Mouse (Mus musculus): ENCODE measurements around the gene Cacnb2. TPM values are rescaled to one million over a fixed set of nuclear protein-coding genes. Genes with fewer than 3 reads are reported as not detected.

Gene Cacnb2
- total RNA-seq, 1 experiment: 0.54 TPM

GRCm38 (mm10) chr2:14684231-14684630 is 81.3 kb downstream of the Cacnb2 start:
- H3K9me3 ChIP-seq (ENCODE audit: control insufficient read depth, insufficient read depth, low read depth, low read length): no peaks in the 10 kb centered on the region
- H3K36me3 ChIP-seq (ENCODE audit: control insufficient read depth, insufficient read depth, low read length, poor library complexity, severe bottlenecking): no peaks in the 10 kb centered on the region
- no peak for DNase-seq (ENCODE audit: low read depth, low spot score)
- in situ Hi-C loops (cut with MboI; ENCODE audit: low sequenced_read_pairs in 2 of 2, unreplicated experiment in 2 of 2): no loop called here
- TF ChIP-seq ZNF384 (IDR thresholded peaks at IDR 0.05; ENCODE audit: low read depth, low read length): no peak
- TF ChIP-seq MAFK (IDR thresholded peaks at IDR 0.05; ENCODE audit: insufficient read depth, low read depth, low read length): no peak
- no peak for TF ChIP-seq CHD2 (IDR thresholded peaks at IDR 0.05; ENCODE audit: low read depth, low read length)
- no peak for TF ChIP-seq ZC3H11A (IDR thresholded peaks at IDR 0.05; ENCODE audit: borderline replicate concordance, low read depth, low read length)
- TF ChIP-seq HCFC1 (IDR thresholded peaks at IDR 0.05; ENCODE audit: borderline replicate concordance, insufficient read depth, low read length): no peak
- no peak overlapping the region for H3K9ac ChIP-seq (ENCODE audit: insufficient read depth, low read depth, low read length, poor library complexity, severe bottlenecking)
- no peaks in the 10 kb centered on the region for H3K4me1 ChIP-seq (ENCODE audit: control insufficient read depth in 2 of 2, insufficient read depth in 2 of 2, low read length in 2 of 2, poor library complexity in 1 of 2)
- no peak overlapping the region for H3K27ac ChIP-seq (ENCODE audit: insufficient read depth, low read depth, low read length, poor library complexity, severe bottlenecking)
- no peak overlapping the region for H3K4me3 ChIP-seq (ENCODE audit: insufficient read depth in 1 of 2, low read depth in 1 of 2, low read length in 2 of 2, poor library complexity in 1 of 2, severe bottlenecking in 1 of 2)

- Histone ChIP-seq H3K4me1 (ENCODE audit: control insufficient read depth in 2 of 2, insufficient read depth in 2 of 2, low read length in 2 of 2, poor library complexity in 1 of 2) (no peaks in the 10 kb centered on the region), H3K9me3 (ENCODE audit: control insufficient read depth, insufficient read depth, low read depth, low read length) (no peaks in the 10 kb centered on the region), H3K36me3 (ENCODE audit: control insufficient read depth, insufficient read depth, low read length, poor library complexity, severe bottlenecking) (no peaks in the 10 kb centered on the region), H3K27ac (ENCODE audit: insufficient read depth, low read depth, low read length, poor library complexity, severe bottlenecking) (no peak overlapping the region), H3K9ac (ENCODE audit: insufficient read depth, low read depth, low read length, poor library complexity, severe bottlenecking) (no peak overlapping the region), H3K4me3 (ENCODE audit: insufficient read depth in 1 of 2, low read depth in 1 of 2, low read length in 2 of 2, poor library complexity in 1 of 2, severe bottlenecking in 1 of 2) (no peak overlapping the region)
- peak; percentile 37 for DNase-seq (ENCODE audit: low read depth, low spot score)
- in situ Hi-C loops (cut with MboI; ENCODE audit: low sequenced_read_pairs in 2 of 2, unreplicated experiment in 2 of 2): loop anchor here in 1 of 2 experiments (25.0 kb wide), 1 partner anchor 1416 kb away; no protein-coding TSS in a partner anchor
- TF ChIP-seq ZNF384 (IDR thresholded peaks at IDR 0.05; ENCODE audit: low read depth, low read length) (peak; percentile 98), HCFC1 (IDR thresholded peaks at IDR 0.05; ENCODE audit: borderline replicate concordance, insufficient read depth, low read length) (no peak), CHD2 (IDR thresholded peaks at IDR 0.05; ENCODE audit: low read depth, low read length) (no peak), MAFK (IDR thresholded peaks at IDR 0.05; ENCODE audit: insufficient read depth, low read depth, low read length) (no peak), ZC3H11A (IDR thresholded peaks at IDR 0.05; ENCODE audit: borderline replicate concordance, low read depth, low read length) (0 out of 2 replicates have a peak, but pooled peaks have one; percentile 7)
Observed at GRCm38 (mm10) chr2:14702973-14703645, 100.2 kb downstream of the Cacnb2 start.

- H3K9me3 ChIP-seq (ENCODE audit: control insufficient read depth, insufficient read depth, low read depth, low read length): no peaks in the 10 kb centered on the region
- H3K9ac ChIP-seq (ENCODE audit: insufficient read depth, low read depth, low read length, poor library complexity, severe bottlenecking): no peak overlapping the region
- TF ChIP-seq ZNF384 (IDR thresholded peaks at IDR 0.05; ENCODE audit: low read depth, low read length) (no peak), HCFC1 (IDR thresholded peaks at IDR 0.05; ENCODE audit: borderline replicate concordance, insufficient read depth, low read length) (no peak), ZC3H11A (IDR thresholded peaks at IDR 0.05; ENCODE audit: borderline replicate concordance, low read depth, low read length) (no peak), CHD2 (IDR thresholded peaks at IDR 0.05; ENCODE audit: low read depth, low read length) (no peak), MAFK (IDR thresholded peaks at IDR 0.05; ENCODE audit: insufficient read depth, low read depth, low read length) (no peak)
- no peaks in the 10 kb centered on the region for H3K4me1 ChIP-seq (ENCODE audit: control insufficient read depth in 2 of 2, insufficient read depth in 2 of 2, low read length in 2 of 2, poor library complexity in 1 of 2)
- DNase-seq (ENCODE audit: low read depth, low spot score): no peak
- no peak overlapping the region for H3K27ac ChIP-seq (ENCODE audit: insufficient read depth, low read depth, low read length, poor library complexity, severe bottlenecking)
- H3K4me3 ChIP-seq (ENCODE audit: insufficient read depth in 1 of 2, low read depth in 1 of 2, low read length in 2 of 2, poor library complexity in 1 of 2, severe bottlenecking in 1 of 2): no peak overlapping the region
- in situ Hi-C loops (cut with MboI; ENCODE audit: low sequenced_read_pairs in 2 of 2, unreplicated experiment in 2 of 2): loop anchor here in 1 of 2 experiments (25.0 kb wide), 1 partner anchor 1416 kb away; no protein-coding TSS in a partner anchor
- no peaks in the 10 kb centered on the region for H3K36me3 ChIP-seq (ENCODE audit: control insufficient read depth, insufficient read depth, low read length, poor library complexity, severe bottlenecking)
Observed at GRCm38 (mm10) chr2:14703676-14704075, 100.8 kb downstream of the Cacnb2 start.

GRCm38 (mm10) chr2:14710247-14710646 is 107.4 kb downstream of the Cacnb2 start:
- TF ChIP-seq CHD2 (IDR thresholded peaks at IDR 0.05; ENCODE audit: low read depth, low read length) (no peak), MAFK (IDR thresholded peaks at IDR 0.05; ENCODE audit: insufficient read depth, low read depth, low read length) (no peak), HCFC1 (IDR thresholded peaks at IDR 0.05; ENCODE audit: borderline replicate concordance, insufficient read depth, low read length) (no peak)
- Histone ChIP-seq H3K9me3 (ENCODE audit: control insufficient read depth, insufficient read depth, low read depth, low read length) (no peaks in the 10 kb centered on the region), H3K27ac (ENCODE audit: insufficient read depth, low read depth, low read length, poor library complexity, severe bottlenecking) (no peak overlapping the region), H3K36me3 (ENCODE audit: control insufficient read depth, insufficient read depth, low read length, poor library complexity, severe bottlenecking) (no peaks in the 10 kb centered on the region), H3K4me3 (ENCODE audit: insufficient read depth in 1 of 2, low read depth in 1 of 2, low read length in 2 of 2, poor library complexity in 1 of 2, severe bottlenecking in 1 of 2) (no peak overlapping the region), H3K9ac (ENCODE audit: insufficient read depth, low read depth, low read length, poor library complexity, severe bottlenecking) (no peak overlapping the region), H3K4me1 (ENCODE audit: control insufficient read depth in 2 of 2, insufficient read depth in 2 of 2, low read length in 2 of 2, poor library complexity in 1 of 2) (no peaks in the 10 kb centered on the region)
- in situ Hi-C loops (cut with MboI; ENCODE audit: low sequenced_read_pairs in 2 of 2, unreplicated experiment in 2 of 2): loop anchor here in 1 of 2 experiments (25.0 kb wide), 1 partner anchor 1423 kb away; no protein-coding TSS in a partner anchor
- no peak for DNase-seq (ENCODE audit: low read depth, low spot score)

All from ES-E14 (cell line).